Mouse (Mus musculus) embryonic fibroblast, embryonic 13.5 days (primary cell): ENCODE measurements around the gene Knl1.

ENCODE experiments used
- CTCF ChIP-seq: IDR thresholded peaks from 2 replicates; pipeline ENCODE4 v1.5.1; 2011; ENCODE audit warnings: mild to moderate bottlenecking, control low read depth, low read length, moderate library complexity, borderline replicate concordance; ENCODE audit not compliant: insufficient read depth
- POLR2A ChIP-seq: IDR thresholded peaks from 2 replicates; pipeline ENCODE4 v1.6.1; 2011; ENCODE audit warnings: low read depth, mild to moderate bottlenecking, control low read depth, low read length, moderate library complexity

DNA sequence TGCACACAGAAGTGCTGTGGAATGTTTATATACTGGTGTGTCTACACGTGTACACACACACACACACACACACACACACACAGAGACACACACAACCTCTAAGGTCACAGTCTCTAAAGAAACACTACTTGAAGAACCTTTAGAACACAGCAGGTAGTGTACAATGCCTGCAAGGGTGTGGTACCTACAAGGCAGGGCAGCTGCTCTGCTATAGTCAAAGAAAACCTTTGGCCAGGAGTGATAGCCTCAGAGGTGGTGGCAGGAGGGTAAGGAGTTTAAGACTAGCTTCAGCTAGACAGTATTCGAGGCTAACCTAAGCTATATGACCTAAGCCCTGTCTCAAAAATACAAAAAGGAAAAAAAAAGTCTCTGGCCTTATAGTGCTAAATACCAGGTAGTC, 107.8 kb downstream of the Knl1 start:
- no peak for TF ChIP-seq POLR2A
- no peak for TF ChIP-seq CTCF
